ENCODE assay signal across 17 mouse cellular contexts in the genomic region with DNA sequence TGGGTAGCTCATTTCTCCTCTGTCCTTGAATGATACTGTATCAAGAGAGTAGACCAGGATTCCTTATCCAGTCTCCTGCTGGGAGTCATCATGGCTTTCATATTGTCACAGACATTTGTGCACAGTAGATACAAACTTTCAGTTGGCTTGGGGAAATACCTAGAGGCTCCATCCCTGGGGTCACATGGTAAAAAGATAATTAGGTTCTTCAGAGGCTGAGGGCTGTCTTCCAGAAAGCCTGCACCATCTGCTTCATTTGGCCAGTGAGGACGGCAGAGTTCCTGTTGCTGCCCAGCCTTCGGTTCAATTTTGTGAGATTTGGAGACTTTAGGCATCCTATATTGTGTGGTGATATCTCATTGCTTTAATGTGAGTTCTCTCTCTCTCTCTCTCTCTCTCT.
DNase-seq lines count a peak whose midpoint lies in the region; ATAC-seq and TF ChIP-seq lines count a peak whose summit lies in the region.
"Had no signal": no experiment of that assay in that cellular context is flagged by ENCODE, and none has a peak within 500 bp of the region (broad histone marks: within the 10 kb centered on the region; RNA-seq: fewer than 3 reads in every experiment).

No protein-coding gene starts in this region.

- H3K27ac ChIP-seq in small intestine, adult 2 months (ENCODE audit: insufficient read depth, low read depth, low read length) = peak overlapping the region; percentile 80
- H3K27ac ChIP-seq: forebrain, embryonic 15.5 days; heart, embryonic 15.5 days; lung, embryonic 15.5 days; macrophage; midbrain, embryonic 13.5 days had no signal

- peak; percentile 64 for DNase-seq in left cerebral cortex, postnatal 4 days
- DNase-seq in left cerebral cortex, postnatal 14 days (ENCODE audit: low spot score in 2 of 2) = no peak
- DNase-seq in cerebellum, adult 9-11 months = peak; percentile 94
- DNase-seq in layer of hippocampus, adult 9-11 months = no peak
- DNase-seq in adrenal gland, postnatal 25 days = no peak
- DNase-seq: heart, adult 18-20 months; kidney, adult 18-20 months; kidney, postnatal 14 days; thymus, adult 2 months had no signal

- 60% methylated on average over 2 of the region's 2 CpGs for WGBS in small intestine, adult 2 months

- peaks cover 18% of the 10 kb centered on the region; the same call in 1 of the 2 replicates for H3K4me1 ChIP-seq in small intestine, adult 2 months (ENCODE audit: control insufficient read depth, insufficient read depth, insufficient read length, low read length)

- peak; percentile 91 for ATAC-seq in cerebellum, adult (ENCODE audit: insufficient number of reproducible peaks, low FRiP score, low TSS enrichment)
- ATAC-seq: forebrain, embryonic 15.5 days; midbrain, embryonic 13.5 days had no signal

- H3K4me3 ChIP-seq in small intestine, adult 2 months (ENCODE audit: low read depth, low read length) = no peak overlapping the region
- H3K4me3 ChIP-seq: erythroblast, embryonic 14.5 days; forebrain, embryonic 15.5 days; heart, embryonic 15.5 days; lung, embryonic 15.5 days; midbrain, embryonic 13.5 days had no signal

- no peaks in the 10 kb centered on the region for H3K36me3 ChIP-seq in small intestine, adult 2 months (ENCODE audit: control insufficient read depth, insufficient read depth, low read length)
- H3K36me3 ChIP-seq: forebrain, embryonic 15.5 days; heart, embryonic 15.5 days; lung, embryonic 15.5 days; midbrain, embryonic 13.5 days had no signal

- H3K27me3 ChIP-seq in small intestine, adult 2 months (ENCODE audit: control insufficient read depth, insufficient read depth, low read length) = no peaks in the 10 kb centered on the region
- H3K27me3 ChIP-seq: forebrain, embryonic 15.5 days; heart, embryonic 15.5 days; lung, embryonic 15.5 days; midbrain, embryonic 13.5 days had no signal

- no peak for TF ChIP-seq CTCF in small intestine, adult 2 months (IDR thresholded peaks at IDR 0.05; ENCODE audit: extremely low read depth, insufficient read length, insufficient replicate concordance, low read depth, low read length)

- TF ChIP-seq POLR2A in small intestine, adult 2 months (IDR thresholded peaks at IDR 0.05; ENCODE audit: low read depth, low read length) = no peak

- intact Hi-C loops in left cerebral cortex, postnatal 4 days (cut with DNase I) = no loop called here
- intact Hi-C loops in left cerebral cortex, postnatal 14 days (cut with DNase I) = loop anchor here (5.0 kb wide), 1 partner anchor 67 kb away; a partner anchor contains a TSS

Comparison
In these comparisons a context has a peak if more than half of its experiments do, and no peak if none do; other contexts are left out.
1. DNase-seq: peak in left cerebral cortex, postnatal 4 days (single experiment) and cerebellum, adult 9-11 months (single experiment); none in left cerebral cortex, postnatal 14 days (0 of 2), layer of hippocampus, adult 9-11 months (single experiment) and adrenal gland, postnatal 25 days (single experiment).